Mouse (Mus musculus): ENCODE measurements at regions not wholly inside any gene's neighbourhood (a gene's known extent, or its start where the extent isn't known, plus 50 kb on each side); places are given as distances from the start of the nearest gene placed in this dataset.

DNA sequence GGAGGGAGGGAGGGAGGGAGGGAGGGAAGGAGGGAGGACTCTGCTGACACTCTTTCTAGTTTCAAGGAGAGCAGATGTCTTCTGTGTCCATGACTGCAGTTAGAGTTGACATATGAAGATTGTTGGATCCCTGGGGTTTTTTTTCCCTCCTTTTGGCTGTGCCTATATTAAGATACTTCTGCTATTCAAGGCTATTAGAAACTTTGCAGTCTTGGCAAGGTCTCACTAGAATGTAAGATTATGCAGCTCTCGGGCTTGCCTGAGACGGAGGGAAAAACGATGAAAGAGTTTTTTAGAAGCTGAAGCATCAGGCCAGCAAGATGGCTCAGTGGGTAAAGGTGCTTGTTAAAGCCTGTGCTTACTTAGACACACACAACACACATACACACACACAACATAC lies 83.5 kb upstream of the Sfswap start:
- no peak for DNase-seq (ENCODE audit: low spot score in 2 of 2)

DNA sequence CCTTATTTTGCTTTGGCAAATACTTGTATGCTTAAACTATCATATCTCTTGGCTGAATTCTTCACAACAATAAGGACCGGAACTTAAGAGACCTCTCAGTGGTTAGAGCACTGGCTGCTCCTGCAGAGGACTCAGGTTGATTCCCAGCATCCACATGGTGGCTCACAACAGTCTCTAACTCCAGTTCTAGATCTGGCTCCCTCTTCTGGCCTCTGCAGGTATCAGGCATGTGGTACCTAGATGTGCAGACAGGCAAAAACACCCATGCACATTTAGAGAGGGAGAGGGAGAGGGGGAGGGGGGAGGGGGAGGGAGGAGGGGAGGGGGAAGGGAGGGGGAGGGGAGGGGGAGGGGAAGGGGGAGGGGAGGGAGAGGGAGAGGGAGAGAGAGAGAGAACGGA lies 80.0 kb upstream of the Sfswap start:
- no peak for DNase-seq (ENCODE audit: low spot score in 2 of 2)

DNA sequence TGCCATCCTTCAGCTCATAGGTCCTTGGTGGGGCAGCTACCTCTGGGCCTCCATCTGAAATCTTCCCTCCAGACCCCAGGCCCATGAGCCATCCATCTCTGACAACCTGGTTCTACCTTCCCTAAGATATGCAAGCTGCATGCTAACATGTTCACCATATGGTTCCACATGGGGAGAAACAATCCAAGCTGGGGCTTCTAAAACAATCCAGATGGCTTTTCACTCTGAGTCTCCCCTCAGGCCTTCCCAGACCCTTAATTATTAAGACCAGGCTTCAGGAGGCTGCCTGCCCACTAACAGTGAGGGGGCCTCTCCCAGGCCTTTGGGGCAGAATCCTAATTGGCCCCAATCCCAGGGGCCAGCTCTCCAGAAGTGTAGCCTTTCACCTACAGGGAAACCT lies 71.1 kb upstream of the Sfswap start:
- no peak for DNase-seq (ENCODE audit: low spot score in 2 of 2)

DNA sequence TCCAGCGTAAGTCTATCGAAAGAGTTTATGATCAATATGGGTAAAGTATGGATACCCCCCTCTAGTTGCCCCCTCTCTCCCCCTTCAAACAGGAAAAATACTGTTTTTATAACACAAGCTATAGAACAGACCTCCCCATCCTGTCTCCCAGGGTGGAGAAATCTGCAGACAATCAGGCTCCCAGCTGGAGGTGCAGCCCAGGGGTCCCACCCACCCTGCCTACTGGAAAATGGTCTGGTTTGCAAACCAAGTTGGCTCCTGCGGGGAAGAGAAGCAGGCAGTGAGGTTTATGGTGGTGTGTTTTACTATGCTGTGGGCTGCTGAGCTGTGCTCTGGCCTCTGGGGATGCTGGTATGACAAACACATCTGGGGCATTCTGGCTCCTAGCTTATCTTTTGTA lies 70.7 kb upstream of the Sfswap start:
- DNase-seq (ENCODE audit: low spot score in 2 of 2), result no peak

DNA sequence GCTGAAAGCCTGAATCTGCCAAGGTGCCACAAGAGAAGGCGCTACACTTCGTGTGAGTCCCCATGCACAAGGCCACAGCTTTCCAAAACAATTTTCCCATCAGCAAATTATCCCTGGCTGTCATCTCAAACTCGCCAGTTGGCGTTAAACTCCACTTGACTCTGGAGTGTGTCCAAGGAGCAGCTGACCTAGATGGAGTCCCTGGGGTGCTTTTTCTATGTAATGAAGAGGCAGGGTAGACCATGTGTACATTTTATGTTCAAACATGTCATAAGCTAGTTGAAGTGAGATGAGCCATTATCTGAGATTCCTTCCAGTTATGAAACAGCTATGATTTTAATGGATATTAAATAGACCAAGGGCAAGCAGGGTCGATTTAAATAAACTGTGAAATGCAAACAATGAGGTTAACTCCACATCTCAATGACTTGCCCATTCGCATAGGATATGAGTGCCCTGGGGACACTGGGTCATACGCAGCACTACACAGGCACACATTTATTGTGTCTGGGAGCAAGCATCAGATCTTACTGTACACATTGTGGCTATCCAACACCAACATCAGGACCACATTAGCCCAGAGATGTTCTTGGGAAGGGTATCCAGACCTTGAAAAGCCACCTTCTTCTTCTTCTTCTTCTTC lies 51.0 kb upstream of the Sfswap start:
- DNase-seq (ENCODE audit: low spot score in 2 of 2), result no peak

All from gastrocnemius, postnatal 4 days (tissue).